Mouse (Mus musculus) stomach, embryonic 15.5 days (tissue): ENCODE measurements around the gene Ntan1. TPM values are rescaled to one million over a fixed set of nuclear protein-coding genes. Genes with fewer than 3 reads are reported as not detected.

Experiments used
- ATAC-seq: fragments of 200-750 bp; cut with Nextera tagmentation; 2 replicates; pipeline ENCODE4 v1.8.0; 2017; ENCODE audit warnings: low read depth, moderate number of reproducible peaks, moderate TSS enrichment; ENCODE audit not compliant: insufficient read depth, low FRiP score
- H3K27ac ChIP-seq: fragments of 300-500 bp; sonication (generic); 2 replicates; pipeline ENCODE4 v1.5.1; 2015; ENCODE audit warnings: mild to moderate bottlenecking, inconsistent platforms
- H3K27me3 ChIP-seq: fragments of 300-500 bp; sonication (generic); replicated peaks from 2 replicates; pipeline ENCODE4 v1.6.1; 2015; ENCODE audit warnings: inconsistent platforms
- H3K36me3 ChIP-seq: fragments of 300-500 bp; sonication (generic); 2 replicates; pipeline ENCODE4 v1.6.1; 2015; ENCODE audit warnings: inconsistent platforms
- H3K4me1 ChIP-seq: fragments of 300-500 bp; sonication (generic); 2 replicates; pipeline ENCODE4 v1.6.1; 2015; ENCODE audit warnings: inconsistent platforms
- H3K4me2 ChIP-seq: fragments of 300-500 bp; sonication (generic); 2 replicates; pipeline ENCODE4 v1.6.1; 2015; ENCODE audit warnings: mild to moderate bottlenecking, inconsistent platforms
- H3K4me3 ChIP-seq: fragments of 300-500 bp; sonication (generic); replicated peaks from 2 replicates; pipeline ENCODE4 v1.5.1; 2015; ENCODE audit warnings: inconsistent platforms
- H3K9ac ChIP-seq: fragments of 300-500 bp; sonication (generic); 2 replicates; pipeline ENCODE4 v1.6.1; 2015; ENCODE audit warnings: inconsistent platforms
- H3K9me3 ChIP-seq: fragments of 300-500 bp; sonication (generic); 2 replicates; pipeline ENCODE4 v1.6.1; 2016; ENCODE audit warnings: inconsistent platforms
- WGBS: fragments of 180-500 bp; shearing (Covaris S2); methylation state at CpG from one replicate; pipeline ENCODE4 v1.1.7; 2015; 5-methylcytosine and 5-hydroxymethylcytosine counted together
- polyA plus RNA-seq: library from polyadenylated mRNA; unstranded; fragments of >200 nt; fragmentation: Nextera tagmentation; extraction: Ambion mirVana; gene quantifications from 2 replicates; pipeline ENCODE4 v1.2.1, GENCODE M21; 2015

Gene Ntan1
- polyA plus RNA-seq, 1 experiment from 2014 or later = 160 TPM

- no peak overlapping the region for H3K4me2 ChIP-seq
- no peak overlapping the region for H3K4me3 ChIP-seq
- no peaks in the 10 kb centered on the region for H3K9me3 ChIP-seq
- WGBS = 82% methylated on average over 4 of the region's 4 CpGs
- H3K27me3 ChIP-seq = no peaks in the 10 kb centered on the region
- H3K36me3 ChIP-seq = peaks cover 62% of the 10 kb centered on the region
- H3K9ac ChIP-seq = no peak overlapping the region
- H3K27ac ChIP-seq = no peak overlapping the region
- ATAC-seq = no peak
- no peaks in the 10 kb centered on the region for H3K4me1 ChIP-seq
Observed at GRCm38 (mm10) chr16:13807616-13808015, 11.0 kb upstream of the Ntan1 start.

- 88% methylated on average over 7 of the region's 7 CpGs for WGBS
- Histone ChIP-seq H3K36me3 (peaks cover 63% of the 10 kb centered on the region), H3K9me3 (no peaks in the 10 kb centered on the region), H3K27me3 (no peaks in the 10 kb centered on the region), H3K27ac (no peak overlapping the region), H3K9ac (no peak overlapping the region), H3K4me2 (no peak overlapping the region), H3K4me3 (no peak overlapping the region), H3K4me1 (no peaks in the 10 kb centered on the region)
- ATAC-seq = peak; percentile 14; the same call in 1 of the 2 replicates
Observed at GRCm38 (mm10) chr16:13808410-13808809, 10.2 kb upstream of the Ntan1 start.

DNA sequence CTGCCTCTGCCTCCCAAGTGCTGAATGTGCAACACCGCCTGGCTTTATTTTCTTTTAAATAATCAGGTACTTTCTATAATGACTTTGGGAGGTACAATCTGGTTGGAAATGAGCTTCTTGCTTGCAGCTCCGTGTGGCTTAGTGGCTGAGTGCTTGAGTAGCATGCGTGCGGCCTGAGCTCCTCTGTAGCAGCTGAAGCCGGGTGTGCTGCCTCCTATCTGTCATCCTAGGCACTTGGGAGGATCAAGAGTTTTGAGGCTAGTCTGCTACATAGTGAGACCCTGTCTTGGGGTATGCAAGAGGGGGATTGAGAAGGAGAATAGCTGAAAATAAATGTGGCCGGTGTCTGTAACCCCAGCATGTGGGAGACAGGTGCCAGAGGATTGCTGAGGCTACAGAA, 6.5 kb upstream of the Ntan1 start:
- Histone ChIP-seq H3K27ac (no peak overlapping the region), H3K27me3 (no peaks in the 10 kb centered on the region), H3K4me3 (no peak overlapping the region), H3K9me3 (no peaks in the 10 kb centered on the region), H3K4me1 (no peaks in the 10 kb centered on the region), H3K9ac (no peak overlapping the region), H3K36me3 (peaks cover 48% of the 10 kb centered on the region), H3K4me2 (no peak overlapping the region)
- no peak for ATAC-seq
- WGBS = 88% methylated on average over 6 of the region's 6 CpGs

DNA sequence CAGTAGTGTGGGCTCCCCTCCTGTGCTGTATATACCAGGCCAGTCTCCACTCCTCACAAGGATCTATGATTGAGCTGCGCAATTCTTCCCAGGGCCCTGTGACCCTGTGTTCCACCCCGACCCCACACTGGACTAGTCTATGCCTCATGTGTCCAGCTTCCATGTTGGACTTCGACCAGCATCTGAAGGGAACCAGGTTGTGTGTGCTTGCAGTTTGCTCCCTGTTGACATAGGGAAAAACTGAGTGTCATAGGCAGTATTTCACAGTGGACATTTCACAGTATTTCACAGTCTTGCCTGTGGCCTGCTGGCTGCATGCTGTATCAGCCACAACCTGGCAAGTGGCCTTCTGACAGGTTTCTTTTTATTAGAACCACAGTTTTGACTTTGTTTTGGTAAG, 5.4 kb upstream of the Ntan1 start:
- no peak overlapping the region for H3K27ac ChIP-seq
- H3K4me1 ChIP-seq = no peaks in the 10 kb centered on the region; the same call in 1 of the 2 replicates
- no peak overlapping the region for H3K4me3 ChIP-seq
- no peaks in the 10 kb centered on the region for H3K27me3 ChIP-seq
- H3K36me3 ChIP-seq = peaks cover 43% of the 10 kb centered on the region
- H3K9me3 ChIP-seq = no peaks in the 10 kb centered on the region
- H3K4me2 ChIP-seq = no peak overlapping the region
- 96% methylated on average over 3 of the region's 3 CpGs for WGBS
- H3K9ac ChIP-seq = no peak overlapping the region
- ATAC-seq = no peak

DNA sequence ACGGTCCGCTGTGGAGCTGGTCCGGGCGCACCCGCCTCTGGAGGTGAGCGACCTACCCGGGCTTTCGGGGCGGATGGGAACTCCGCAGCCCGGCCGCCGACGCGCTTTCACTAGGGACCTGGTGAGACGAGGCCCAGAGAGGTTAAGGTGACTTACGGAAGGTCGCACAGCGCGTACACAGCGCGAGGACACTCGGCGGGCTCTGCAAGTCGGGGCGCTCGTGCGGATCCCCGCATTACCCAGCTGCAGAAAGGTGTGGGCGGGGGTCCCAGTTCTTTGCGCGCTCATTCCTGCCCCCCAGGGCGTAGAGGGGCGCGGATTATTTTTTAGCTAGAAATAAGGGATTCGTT, 724 bp downstream of the Ntan1 start:
- ATAC-seq = peak; percentile 59
- no peaks in the 10 kb centered on the region for H3K27me3 ChIP-seq
- WGBS = under 1% methylated on average over 35 of the region's 36 CpGs
- peak overlapping the region; percentile 81 for H3K4me2 ChIP-seq
- no peaks in the 10 kb centered on the region for H3K36me3 ChIP-seq
- peak overlapping the region; percentile 90 for H3K9ac ChIP-seq
- peak overlapping the region; percentile 90 for H3K4me3 ChIP-seq
- peaks cover 4% of the 10 kb centered on the region for H3K4me1 ChIP-seq
- no peaks in the 10 kb centered on the region for H3K9me3 ChIP-seq
- peak overlapping the region; percentile 81 for H3K27ac ChIP-seq

GRCm38 (mm10) chr16:13819806-13820500, 1.3 kb downstream of the Ntan1 start:
- ATAC-seq = no peak
- H3K9ac ChIP-seq = peak overlapping the region; percentile 90
- no peaks in the 10 kb centered on the region for H3K27me3 ChIP-seq
- H3K4me3 ChIP-seq = peak overlapping the region; percentile 90
- H3K27ac ChIP-seq = peak overlapping the region; percentile 81; the same call in 1 of the 2 replicates
- H3K4me2 ChIP-seq = peak overlapping the region; percentile 81
- H3K36me3 ChIP-seq = no peaks in the 10 kb centered on the region
- WGBS = 26% methylated on average over 12 of the region's 12 CpGs
- H3K9me3 ChIP-seq = no peaks in the 10 kb centered on the region
- peaks cover 4% of the 10 kb centered on the region for H3K4me1 ChIP-seq

- peak overlapping the region; percentile 81 for H3K4me2 ChIP-seq
- whole genome bisulfite sequencing = 93% methylated on average over 5 of the region's 5 CpGs
- no peaks in the 10 kb centered on the region for H3K27me3 ChIP-seq
- H3K4me3 ChIP-seq = no peak overlapping the region
- no peak overlapping the region for H3K9ac ChIP-seq
- H3K36me3 ChIP-seq = no peaks in the 10 kb centered on the region
- no peak overlapping the region for H3K27ac ChIP-seq
- H3K4me1 ChIP-seq = peaks cover 4% of the 10 kb centered on the region
- no peaks in the 10 kb centered on the region for H3K9me3 ChIP-seq
- no peak for ATAC-seq
Observed at GRCm38 (mm10) chr16:13820771-13821170, 2.1 kb downstream of the Ntan1 start.

GRCm38 (mm10) chr16:13825781-13826490, 7.3 kb downstream of the Ntan1 start:
- Histone ChIP-seq H3K4me3 (no peak overlapping the region), H3K27ac (no peak overlapping the region), H3K4me2 (no peak overlapping the region), H3K9ac (no peak overlapping the region), H3K27me3 (no peaks in the 10 kb centered on the region), H3K9me3 (no peaks in the 10 kb centered on the region), H3K36me3 (peaks cover 25% of the 10 kb centered on the region), H3K4me1 (no peaks in the 10 kb centered on the region)
- 75% methylated on average over 7 of the region's 7 CpGs for WGBS
- no peak for ATAC-seq

DNA sequence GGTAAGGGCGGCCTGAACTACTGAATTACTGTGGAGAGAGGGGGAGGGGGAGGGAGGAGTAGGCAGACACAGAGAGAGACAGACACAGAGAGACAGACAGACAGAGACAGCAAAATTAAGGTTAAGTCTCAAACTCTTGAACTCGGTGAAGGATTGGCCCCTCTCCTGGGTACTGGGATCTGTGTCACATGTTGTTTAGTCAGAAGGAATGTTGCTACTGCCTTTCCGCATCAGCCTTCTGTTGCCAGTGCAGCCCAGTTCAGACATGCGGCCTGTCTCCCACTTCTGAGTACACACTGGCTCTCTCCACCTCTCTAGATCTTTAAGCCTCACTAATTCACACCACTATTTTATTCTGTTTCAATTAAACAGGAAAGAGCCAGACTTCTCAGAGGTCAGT, 7.9 kb downstream of the Ntan1 start:
- Histone ChIP-seq H3K9ac (no peak overlapping the region), H3K27ac (no peak overlapping the region), H3K4me3 (no peak overlapping the region), H3K36me3 (peaks cover 29% of the 10 kb centered on the region), H3K4me1 (no peaks in the 10 kb centered on the region), H3K27me3 (no peaks in the 10 kb centered on the region), H3K4me2 (no peak overlapping the region), H3K9me3 (no peaks in the 10 kb centered on the region)
- WGBS = 85% methylated on average over 4 of the region's 4 CpGs
- ATAC-seq = no peak

DNA sequence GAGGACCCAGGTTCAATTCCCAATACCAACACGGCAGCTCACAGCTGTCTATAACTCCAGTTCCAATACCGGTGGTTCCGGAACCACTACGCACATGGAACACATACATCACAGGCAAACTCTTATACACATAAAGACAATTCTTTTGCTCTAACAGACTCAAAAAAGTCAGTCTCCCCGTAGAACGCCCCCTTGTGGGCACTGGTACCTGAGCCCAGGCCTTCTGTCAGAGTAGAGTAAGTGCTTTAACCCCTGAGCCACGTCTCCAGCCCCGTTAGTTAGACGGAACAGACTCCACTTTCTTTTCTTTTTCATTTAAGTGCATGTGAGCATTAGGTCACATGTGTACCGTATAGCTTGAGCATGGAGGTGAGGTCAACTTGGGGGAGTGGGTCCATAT, 11.8 kb downstream of the Ntan1 start:
- no peak for ATAC-seq
- WGBS = 85% methylated on average over 10 of the region's 10 CpGs
- Histone ChIP-seq H3K4me2 (no peak overlapping the region), H3K27me3 (no peaks in the 10 kb centered on the region), H3K4me1 (no peaks in the 10 kb centered on the region), H3K4me3 (no peak overlapping the region), H3K27ac (no peak overlapping the region), H3K9ac (no peak overlapping the region), H3K36me3 (peaks cover 58% of the 10 kb centered on the region), H3K9me3 (no peaks in the 10 kb centered on the region)

DNA sequence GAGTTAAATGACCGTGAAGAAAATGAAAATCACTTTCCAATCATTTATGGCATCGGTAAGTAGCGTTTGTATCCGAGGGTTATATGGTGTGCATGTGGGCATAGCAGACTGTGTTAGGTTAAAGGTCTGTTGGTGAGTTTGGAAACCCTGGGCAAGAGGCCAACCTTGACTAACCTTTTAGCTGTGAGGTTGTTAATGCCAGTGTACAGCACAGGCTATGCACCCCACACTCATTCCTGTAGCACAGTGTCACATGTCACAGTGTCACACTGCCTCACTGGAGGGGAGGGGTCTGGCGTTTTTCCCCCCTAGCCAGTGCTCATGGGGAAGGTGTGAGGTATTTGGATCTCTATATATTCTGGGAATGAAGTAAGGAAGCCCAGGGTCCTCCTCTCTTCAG, 13.0 kb downstream of the Ntan1 start:
- no peak for ATAC-seq
- Histone ChIP-seq H3K9ac (no peak overlapping the region), H3K9me3 (no peaks in the 10 kb centered on the region), H3K4me3 (no peak overlapping the region), H3K27me3 (no peaks in the 10 kb centered on the region), H3K4me1 (no peaks in the 10 kb centered on the region), H3K27ac (no peak overlapping the region), H3K36me3 (peaks cover 70% of the 10 kb centered on the region), H3K4me2 (no peak overlapping the region)
- WGBS = 87% methylated on average over 5 of the region's 5 CpGs

DNA sequence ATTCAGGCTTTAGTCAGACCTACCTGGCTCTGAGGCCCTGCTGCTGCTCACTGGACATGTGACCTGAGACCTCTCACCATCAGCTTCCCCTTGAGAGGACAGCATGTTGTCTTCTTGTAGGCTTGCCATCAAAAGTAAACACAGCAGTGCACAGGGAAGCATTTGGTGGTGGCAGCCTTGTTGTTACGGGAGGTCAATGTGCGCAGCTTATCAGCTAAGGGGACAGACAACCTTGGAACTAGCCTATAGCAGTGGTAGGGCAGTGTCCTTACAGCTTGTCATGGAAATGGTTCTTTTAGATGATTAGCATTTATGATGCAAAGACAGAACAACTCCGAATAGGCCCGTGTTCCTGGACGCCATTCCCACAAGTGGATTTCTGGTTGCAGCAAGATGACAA, 15.7 kb downstream of the Ntan1 start:
- 93% methylated on average over 5 of the region's 5 CpGs for WGBS
- H3K9me3 ChIP-seq = no peaks in the 10 kb centered on the region
- H3K4me2 ChIP-seq = no peak overlapping the region
- no peaks in the 10 kb centered on the region for H3K27me3 ChIP-seq
- no peak overlapping the region for H3K27ac ChIP-seq
- H3K4me1 ChIP-seq = no peaks in the 10 kb centered on the region
- no peak overlapping the region for H3K9ac ChIP-seq
- H3K4me3 ChIP-seq = no peak overlapping the region
- peaks cover 79% of the 10 kb centered on the region for H3K36me3 ChIP-seq
- no peak for ATAC-seq
